Mouse (Mus musculus): ENCODE measurements around the gene Prrg2.

DNA sequence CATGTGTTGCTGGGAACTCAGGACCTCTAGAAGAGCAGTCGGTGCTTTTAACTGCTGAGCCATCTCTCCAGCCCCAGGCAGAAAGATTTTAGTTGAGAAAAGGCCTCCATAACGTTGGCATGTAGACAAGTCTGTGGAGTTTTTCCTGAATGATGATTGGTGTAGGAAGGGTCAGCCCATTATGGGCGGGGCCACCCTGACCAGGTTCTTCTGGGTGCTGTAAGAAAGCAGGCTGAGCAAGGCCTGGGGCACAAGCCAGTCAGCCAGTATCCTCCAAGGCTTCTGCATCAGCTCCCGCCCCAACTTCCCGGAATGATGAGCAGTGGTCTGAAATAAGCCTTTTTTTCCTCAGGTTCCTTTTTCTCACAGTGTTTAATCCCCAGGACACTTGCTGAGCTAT, 18.5 kb upstream of the Prrg2 start:
- TF ChIP-seq CTCF (IDR thresholded peaks at IDR 0.05; ENCODE audit: control insufficient read depth, insufficient read depth, insufficient read length) (no peak), USF1 (IDR thresholded peaks at IDR 0.05; ENCODE audit: low read depth) (no peak), MAX (IDR thresholded peaks at IDR 0.05) (no peak), MYOG (IDR thresholded peaks at IDR 0.05; ENCODE audit: control insufficient read depth, extremely low read depth, insufficient read length) (no peak), FOSL1 (IDR thresholded peaks at IDR 0.05; ENCODE audit: insufficient read depth, low read length, poor library complexity, severe bottlenecking) (no peak)

Data from C2C12 (cell line).